Mouse (Mus musculus) adrenal gland, postnatal 14 days (tissue): ENCODE data around the gene Susd3. TPM values are rescaled to one million over a fixed set of nuclear protein-coding genes. Genes with fewer than 3 reads are reported as not detected.

Source experiments
- DNase-seq: peaks from one replicate; pipeline ENCODE4 v3.0.0; 2021; ENCODE audit warnings: mixed read lengths
- total RNA-seq: library from RNA; stranded (reverse); gene quantifications from 2 replicates; pipeline ENCODE4 v1.2.3, GENCODE M21; 2021

Gene Susd3
- total RNA-seq, 1 experiment from 2014 or later, result 0.70 TPM

DNA sequence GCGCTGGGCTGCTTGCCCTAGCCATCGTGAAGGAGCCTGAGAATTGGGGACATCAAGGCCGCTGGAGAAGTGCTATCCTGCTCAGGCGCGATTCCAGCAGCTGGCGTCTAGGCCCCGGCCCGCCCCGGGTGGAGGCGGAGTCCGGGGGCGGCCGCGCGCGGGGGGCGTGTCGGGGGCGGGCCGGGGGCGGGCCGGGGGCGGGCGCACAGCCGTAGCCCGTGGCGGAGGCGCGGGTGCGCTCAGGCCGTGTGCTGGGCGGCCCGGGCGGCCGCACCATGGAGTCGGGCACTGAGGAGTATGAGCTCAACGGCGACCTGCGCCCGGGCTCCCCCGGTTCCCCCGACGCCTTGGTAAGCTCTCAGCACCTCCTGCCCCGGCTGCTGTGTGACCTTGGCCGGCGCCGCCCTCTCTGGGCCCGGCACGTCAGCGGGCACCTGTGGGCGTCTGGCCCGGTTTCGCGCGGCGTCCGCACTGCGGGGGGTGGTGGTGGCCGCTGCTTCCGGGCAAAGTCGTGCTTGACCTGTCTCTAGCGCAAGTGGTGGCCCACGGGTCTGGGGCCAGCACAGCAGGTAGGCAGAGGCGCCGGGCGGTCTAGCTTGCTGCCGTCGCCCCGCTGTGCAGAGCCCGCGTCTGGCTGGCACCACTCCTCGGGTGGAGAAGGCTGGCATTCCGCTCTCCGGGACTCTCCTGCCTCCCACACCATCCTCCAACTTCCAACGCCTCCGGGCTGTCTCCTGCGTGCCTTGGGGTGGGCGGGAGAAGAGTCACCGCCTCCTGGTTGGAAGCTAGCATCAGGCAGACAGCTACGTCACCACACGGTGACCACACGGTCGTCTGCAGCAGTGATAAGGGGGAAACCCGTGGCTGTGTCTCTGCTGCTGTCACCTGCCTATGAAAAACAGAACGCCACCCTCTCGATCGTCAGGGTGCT lies 61.0 kb downstream of the Susd3 start, which contains the start of gene Ninj1:
TSS of gene Ninj1 (plus strand) at position 198 of the 931 bp plus-strand sequence.
- peak; percentile 94 for DNase-seq

DNA sequence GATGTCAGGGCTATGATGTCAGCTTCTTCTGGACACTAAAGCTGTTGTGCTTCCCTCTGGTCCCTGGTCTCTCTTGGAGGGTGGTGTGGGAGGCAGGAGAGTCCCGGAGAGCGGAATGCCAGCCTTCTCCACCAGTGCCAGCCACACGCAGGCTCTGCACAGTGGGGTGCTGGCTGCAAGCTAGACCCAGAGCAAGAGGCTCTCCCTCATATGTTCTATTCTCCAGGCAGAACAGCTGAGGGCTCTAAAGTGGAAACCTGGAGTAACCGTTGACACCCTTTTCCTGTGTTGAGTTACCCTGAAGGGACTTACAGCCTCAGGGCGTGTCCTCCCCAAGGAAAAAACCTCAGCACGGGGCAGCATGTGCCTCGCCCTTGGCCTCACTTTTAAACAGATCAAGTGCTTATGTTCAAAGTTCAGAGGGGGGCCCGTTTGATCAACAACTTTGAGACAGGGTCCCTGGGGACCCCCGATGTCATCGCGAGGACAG lies 61.7 kb downstream of the Susd3 start:
- no peak for DNase-seq

DNA sequence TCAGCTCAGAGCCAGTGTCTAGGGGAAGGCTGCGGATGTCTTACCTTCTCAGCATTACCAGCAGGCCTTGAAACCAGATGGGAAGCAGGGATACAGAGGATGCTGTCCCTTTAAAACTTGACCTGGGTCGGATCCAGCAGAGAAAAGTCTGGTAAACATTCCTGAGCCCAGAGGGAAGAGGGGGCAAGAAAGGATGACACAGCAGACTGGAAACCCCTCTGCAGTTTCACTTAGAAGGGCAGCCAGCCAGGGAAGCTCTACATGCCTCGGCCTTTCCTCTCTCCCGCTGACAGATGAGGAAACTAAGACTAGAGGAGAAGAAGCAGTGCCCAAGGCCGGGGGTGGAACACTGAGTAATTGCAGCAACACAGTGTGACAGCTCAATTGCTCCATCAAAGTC lies 64.9 kb downstream of the Susd3 start:
- DNase-seq, result no peak

DNA sequence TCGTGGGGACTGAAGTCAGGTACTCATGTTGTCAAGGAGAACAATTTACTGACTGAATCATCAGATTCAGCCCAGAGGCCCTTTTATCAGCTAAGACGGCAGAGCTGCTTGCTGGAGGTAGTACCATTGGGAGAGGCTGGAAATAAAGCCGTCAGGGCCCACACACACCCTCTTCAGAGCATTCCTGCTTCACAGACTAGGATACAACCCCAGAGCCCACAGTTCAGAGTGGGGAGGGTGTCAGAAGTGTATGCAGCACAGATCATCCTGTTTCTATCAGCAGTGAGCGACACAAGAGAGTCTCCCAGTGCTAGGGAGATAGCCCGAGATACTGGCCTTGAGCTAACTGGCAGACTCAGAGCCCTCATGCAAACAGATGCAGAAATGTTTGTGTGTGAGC lies 65.3 kb downstream of the Susd3 start:
- no peak for DNase-seq

DNA sequence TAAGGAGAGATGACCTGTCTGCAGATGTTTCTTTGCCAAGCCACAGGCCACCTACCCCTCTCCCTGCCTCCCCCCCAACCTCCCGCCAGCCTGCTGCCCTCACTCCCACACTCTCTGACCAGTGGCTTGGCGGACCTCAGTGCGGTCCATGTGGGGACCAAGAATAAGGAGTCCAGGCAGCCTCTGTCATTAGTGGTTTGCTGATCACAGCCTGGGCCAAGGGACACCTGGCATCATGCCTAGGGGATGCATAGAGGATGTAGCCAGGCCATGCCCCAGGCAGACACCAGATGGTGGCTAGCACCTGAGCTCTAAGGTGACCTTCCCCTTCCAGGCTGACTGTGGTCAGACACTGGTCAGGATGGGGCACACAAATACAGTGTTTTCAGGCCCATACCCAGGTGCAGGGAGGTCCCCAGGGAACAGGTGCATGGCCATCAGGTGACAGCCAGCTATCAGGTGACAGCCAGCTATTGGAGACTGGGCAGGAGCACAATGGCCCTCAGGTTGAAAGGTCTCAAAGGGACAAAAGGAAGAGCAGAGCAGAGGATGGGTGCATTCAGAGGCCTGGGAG lies 67.0 kb downstream of the Susd3 start:
- DNase-seq, result no peak

DNA sequence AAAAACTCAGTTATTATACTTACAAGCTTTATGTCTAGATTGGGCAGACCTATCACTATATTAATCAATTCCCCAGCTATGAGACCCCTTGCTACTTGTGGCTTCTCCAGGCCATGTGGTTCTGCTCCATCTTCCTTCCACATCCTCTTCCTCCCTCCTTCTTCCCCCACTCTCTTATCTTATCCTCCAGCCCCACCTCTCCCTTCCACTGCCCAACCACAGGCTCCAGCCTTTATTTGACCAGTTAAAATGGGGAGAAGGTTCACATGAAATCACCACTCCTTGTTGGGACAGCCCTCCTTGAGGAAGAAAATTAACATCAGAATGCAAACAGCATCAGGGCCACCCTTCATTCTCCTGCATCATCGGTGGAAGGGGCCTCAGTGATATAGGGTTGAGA lies 67.8 kb downstream of the Susd3 start:
- no peak for DNase-seq

Other genes starting within 250 kb of the Susd3 start
- gene Wnk2, start 100.7 kb downstream of the Susd3 start, total RNA-seq, result 2.6 and 3.3 TPM in 2 replicates
- gene Ninj1, start 61.2 kb downstream of the Susd3 start, total RNA-seq, result 69.8 and 83.7 TPM in 2 replicates
- 60.3 and 60.6 TPM in 2 replicates for gene Card19, start 32.7 kb downstream of the Susd3 start, total RNA-seq
- 2.7 and 7.7 TPM in 2 replicates for gene Fgd3, start 71.6 kb upstream of the Susd3 start, total RNA-seq
- 38.2 TPM in 2 replicates for gene Bicd2, start 92.9 kb upstream of the Susd3 start, total RNA-seq
- gene Ippk, start 172.5 kb upstream of the Susd3 start, total RNA-seq, result 21.8 and 27.5 TPM in 2 replicates
- gene Tes3-ps, start 244.6 kb upstream of the Susd3 start, total RNA-seq, result 1.3 TPM in 2 replicates